In the genomic region with DNA sequence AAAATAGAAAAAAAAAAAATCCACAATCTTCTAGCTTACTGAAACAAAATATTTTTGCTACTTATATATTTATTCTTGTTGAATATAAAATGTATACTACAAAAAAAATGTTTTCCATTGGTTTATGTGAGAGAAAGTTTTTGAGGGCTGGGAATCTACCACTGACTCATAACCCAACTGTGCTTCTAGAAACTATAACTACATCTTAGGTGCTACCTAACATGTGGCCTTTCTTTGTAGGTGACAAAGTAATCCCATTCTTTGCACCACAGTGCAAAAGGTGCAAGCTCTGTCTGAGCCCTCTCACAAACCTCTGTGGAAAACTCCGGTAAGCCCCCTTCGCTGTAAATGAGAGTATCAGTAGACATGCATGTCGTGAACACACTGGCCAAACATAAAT, we compare ENCODE assay signal across 26 mouse cellular contexts. TPM values are rescaled to one million over a fixed set of nuclear protein-coding genes. Genes with fewer than 3 reads are reported as not detected.
A peak's percentile ranks its signal among the peaks of the same experiment; 100 is the strongest.
DNase-seq lines count a peak whose midpoint lies in the region; ATAC-seq and TF ChIP-seq lines count a peak whose summit lies in the region.
"Had no signal": no experiment of that assay in that cellular context is flagged by ENCODE, and none has a peak within 500 bp of the region (broad histone marks: within the 10 kb centered on the region; RNA-seq: fewer than 3 reads in every experiment).

No protein-coding gene starts in this region.

- no peak for TF ChIP-seq CTCF in CH12.LX (conservative IDR thresholded peaks at IDR 0.05 in 1 of 2, IDR thresholded peaks at IDR 0.05 in 1 of 2; ENCODE audit: low read depth in 2 of 2, low read length in 2 of 2)

- dilution Hi-C loops in CH12.LX (cut with MboI; ENCODE audit: extremely low pct_ligation_motif_present, extremely low pct_unique_long_range_greater_than_20kb, low sequenced_read_pairs), result no loop called here

- no peak overlapping the region for H3K27ac ChIP-seq in CH12.LX (ENCODE audit: insufficient read depth, low read depth)
- H3K27ac ChIP-seq in hindbrain, embryonic 14.5 days, result no peak overlapping the region
- H3K27ac ChIP-seq in heart, embryonic 11.5 days (ENCODE audit: low read depth, low read length), result no peak overlapping the region
- H3K27ac ChIP-seq: embryonic facial prominence, embryonic 10.5 days; embryonic facial prominence, embryonic 12.5 days; forebrain, embryonic 13.5 days; forebrain, embryonic 15.5 days had no signal

- ATAC-seq in hindbrain, embryonic 14.5 days (ENCODE audit: low FRiP score), result no peak
- no peak for ATAC-seq in heart, embryonic 11.5 days (replicated peaks; ENCODE audit: insufficient number of reproducible peaks, low FRiP score, low TSS enrichment)
- ATAC-seq: forebrain, embryonic 13.5 days; forebrain, embryonic 15.5 days; forebrain, postnatal 0 days had no signal

- peak; percentile 56 for DNase-seq in CD4-positive, CD25-positive, alpha-beta regulatory T cell, adult 2 months (ENCODE audit: low read depth, low spot score)
- peak; percentile 50 for DNase-seq in CH12.LX (ENCODE audit: extremely low read depth)
- DNase-seq in induced T-regulatory cell, adult 2 months (ENCODE audit: low read depth), result peak; percentile 73
- no peak for DNase-seq in adrenal gland, adult (ENCODE audit: inconsistent age in 2 of 2, low spot score in 1 of 2)
- DNase-seq in layer of hippocampus, adult 11-12 months (ENCODE audit: low spot score), result no peak
- DNase-seq in hindbrain, embryonic 14.5 days (ENCODE audit: low spot score), result no peak
- DNase-seq: adrenal gland, adult 2 months; adrenal gland, postnatal 10 days; adrenal gland, postnatal 25 days; cerebellum, adult 11 months; cerebellum, adult 18-20 months; cerebellum, adult 9-10 months; cerebellum, postnatal 10 days; cerebellum, postnatal 25 days; forebrain, postnatal 0 days had no signal

- TF ChIP-seq EP300 in CH12.LX (IDR thresholded peaks at IDR 0.05; ENCODE audit: low read length), result peak; percentile 96

- no peaks in the 10 kb centered on the region for H3K79me2 ChIP-seq in CH12.LX (replicated peaks; ENCODE audit: control insufficient read depth, extremely low read depth, insufficient read depth, poor library complexity, severe bottlenecking)

- H3K27me3 ChIP-seq in CH12.LX (replicated peaks), result peaks cover 1% of the 10 kb centered on the region
- no peaks in the 10 kb centered on the region for H3K27me3 ChIP-seq in hindbrain, embryonic 14.5 days (ENCODE audit: control insufficient read depth, insufficient read depth, low read length)
- H3K27me3 ChIP-seq in heart, embryonic 11.5 days (ENCODE audit: control insufficient read depth, insufficient read depth, low read length), result no peaks in the 10 kb centered on the region
- H3K27me3 ChIP-seq: embryonic facial prominence, embryonic 12.5 days; forebrain, embryonic 13.5 days; forebrain, embryonic 15.5 days had no signal

- 91% methylated on average over 3 of the region's 3 CpGs for WGBS in hindbrain, embryonic 14.5 days
- WGBS in heart, embryonic 11.5 days (ENCODE audit: insufficient replicate concordance), result 92% methylated on average over 3 of the region's 3 CpGs

- no peaks in the 10 kb centered on the region for H3K36me3 ChIP-seq in CH12.LX (replicated peaks in 1 of 2; ENCODE audit: control insufficient read depth in 1 of 2, insufficient read depth in 1 of 2, low read length in 1 of 2)
- H3K36me3 ChIP-seq in hindbrain, embryonic 14.5 days (replicated peaks; ENCODE audit: control insufficient read depth, insufficient read depth), result no peaks in the 10 kb centered on the region
- no peaks in the 10 kb centered on the region for H3K36me3 ChIP-seq in heart, embryonic 11.5 days (ENCODE audit: control insufficient read depth, insufficient read depth, low read length)
- H3K36me3 ChIP-seq: embryonic facial prominence, embryonic 10.5 days; embryonic facial prominence, embryonic 12.5 days; forebrain, embryonic 15.5 days had no signal

- TF ChIP-seq RAD21 in CH12.LX (IDR thresholded peaks at IDR 0.05; ENCODE audit: low read depth, low read length), result no peak

- TF ChIP-seq POLR2A in CH12.LX (IDR thresholded peaks at IDR 0.05; ENCODE audit: low read depth, low read length), result no peak

- no peak overlapping the region for H3K9ac ChIP-seq in CH12.LX (ENCODE audit: insufficient read depth, low read depth)
- H3K9ac ChIP-seq in hindbrain, embryonic 14.5 days, result no peak overlapping the region
- no peak overlapping the region for H3K9ac ChIP-seq in heart, embryonic 11.5 days (ENCODE audit: low read depth, low read length)
- H3K9ac ChIP-seq: embryonic facial prominence, embryonic 12.5 days; forebrain, embryonic 13.5 days; forebrain, embryonic 15.5 days; forebrain, postnatal 0 days had no signal

- no peak overlapping the region for H3K4me2 ChIP-seq in CH12.LX (ENCODE audit: insufficient read depth, low read depth, poor library complexity, severe bottlenecking)
- no peak overlapping the region for H3K4me2 ChIP-seq in hindbrain, embryonic 14.5 days (replicated peaks)
- no peak overlapping the region for H3K4me2 ChIP-seq in heart, embryonic 11.5 days
- H3K4me2 ChIP-seq: embryonic facial prominence, embryonic 12.5 days; forebrain, embryonic 13.5 days; forebrain, embryonic 15.5 days had no signal

- H3K9me3 ChIP-seq in CH12.LX (replicated peaks; ENCODE audit: low read length), result no peaks in the 10 kb centered on the region
- H3K9me3 ChIP-seq in hindbrain, embryonic 14.5 days (ENCODE audit: control insufficient read depth, low read length), result no peaks in the 10 kb centered on the region
- H3K9me3 ChIP-seq in heart, embryonic 11.5 days (replicated peaks; ENCODE audit: control insufficient read depth, low read length), result no peaks in the 10 kb centered on the region
- H3K9me3 ChIP-seq: embryonic facial prominence, embryonic 10.5 days; embryonic facial prominence, embryonic 12.5 days; forebrain, embryonic 13.5 days; forebrain, embryonic 15.5 days had no signal

- H3K4me1 ChIP-seq in CH12.LX (ENCODE audit: control insufficient read depth in 1 of 2, insufficient read depth in 2 of 2), result peaks cover 10 to 21% of the 10 kb centered on the region in 2 experiments
- H3K4me1 ChIP-seq in hindbrain, embryonic 14.5 days (replicated peaks; ENCODE audit: control insufficient read depth, insufficient read depth, low read length), result no peaks in the 10 kb centered on the region
- H3K4me1 ChIP-seq in heart, embryonic 11.5 days (ENCODE audit: control insufficient read depth, insufficient read depth, low read length), result no peaks in the 10 kb centered on the region
- H3K4me1 ChIP-seq: embryonic facial prominence, embryonic 10.5 days; embryonic facial prominence, embryonic 12.5 days; forebrain, embryonic 13.5 days; forebrain, embryonic 15.5 days had no signal

- in situ Hi-C loops in CH12.LX (cut with MboI; ENCODE audit: low pct_ligation_motif_present, low pct_unique_long_range_greater_than_20kb, low sequenced_read_pairs), result no loop called here

- no peak overlapping the region for H3K4me3 ChIP-seq in CH12.LX (replicated peaks in 1 of 3; ENCODE audit: low read depth in 2 of 3, low read length in 2 of 3, poor library complexity in 1 of 3)
- no peak overlapping the region for H3K4me3 ChIP-seq in hindbrain, embryonic 14.5 days (replicated peaks; ENCODE audit: low read length)
- H3K4me3 ChIP-seq in heart, embryonic 11.5 days (ENCODE audit: low read depth, low read length), result no peak overlapping the region
- H3K4me3 ChIP-seq: embryonic facial prominence, embryonic 10.5 days; embryonic facial prominence, embryonic 12.5 days; forebrain, embryonic 13.5 days; forebrain, embryonic 15.5 days had no signal

TF ChIP-seq in CH12.LX, 34 proteins besides CTCF, POLR2A, EP300 and RAD21 (continues in another document):
- TF ChIP-seq BHLHE40 (IDR thresholded peaks at IDR 0.05; ENCODE audit: low read depth, low read length) (peak; percentile 82), JUN (IDR thresholded peaks at IDR 0.05; ENCODE audit: insufficient read depth, low read depth, low read length) (peak; percentile 88), NRF1 (IDR thresholded peaks at IDR 0.05; ENCODE audit: low read depth, low read length) (no peak), MYC (IDR thresholded peaks at IDR 0.05; ENCODE audit: low read depth, low read length) (peak; percentile 92), TCF12 (IDR thresholded peaks at IDR 0.05; ENCODE audit: low read depth, low read length) (0 out of 2 replicates have a peak, but pooled peaks have one; percentile 41), JUND (conservative IDR thresholded peaks at IDR 0.05; ENCODE audit: low read depth, low read length) (peak; percentile 97), IRF4 (IDR thresholded peaks at IDR 0.05; ENCODE audit: low read depth, low read length) (peak; percentile 95), MAFK (IDR thresholded peaks at IDR 0.05; ENCODE audit: insufficient replicate concordance, low read length) (peak; percentile 50; the same call in 1 of the 2 replicates), TBP (conservative IDR thresholded peaks at IDR 0.05; ENCODE audit: low read depth, low read length) (no peak), KAT2A (IDR thresholded peaks at IDR 0.05; ENCODE audit: insufficient replicate concordance, low read length) (no peak), MAX (IDR thresholded peaks at IDR 0.05; ENCODE audit: low read length) (peak; percentile 70), MXI1 (IDR thresholded peaks at IDR 0.05; ENCODE audit: low read depth, low read length) (no peak), ETS1 (conservative IDR thresholded peaks at IDR 0.05; ENCODE audit: low read depth, low read length) (peak; percentile 67), NELFE (IDR thresholded peaks at IDR 0.05; ENCODE audit: low read depth, low read length) (no peak), USF1 (IDR thresholded peaks at IDR 0.05; ENCODE audit: low read depth, low read length) (no peak), ZNF384 (IDR thresholded peaks at IDR 0.05; ENCODE audit: low read depth, low read length) (peak; percentile 90), SMC3 (IDR thresholded peaks at IDR 0.05; ENCODE audit: low read depth, low read length) (no peak), MEF2A (IDR thresholded peaks at IDR 0.05; ENCODE audit: borderline replicate concordance, low read depth, low read length) (peak; percentile 45; the same call in 1 of the 2 replicates), HCFC1 (IDR thresholded peaks at IDR 0.05; ENCODE audit: low read depth, low read length) (no peak)

RNA-seq across cellular contexts. Expression of gene Adh4, which starts 5.1 kb away (rescaled TPM):
- 0.21 and 0.25 TPM in 2 replicates for total RNA-seq in CH12.LX (2012; rRNA removed)
- total RNA-seq in CH12.LX (2014; rRNA removed), result not detected in 2 replicates
- polyA plus RNA-seq in CH12.LX (2012; ENCODE audit: insufficient read length, low read depth), result not detected in 2 replicates
- 0.58 TPM in 1 of 2 replicates, not detected in the other for polyA plus RNA-seq in hindbrain, embryonic 14.5 days (2014; fragmentation: Nextera tagmentation; extraction: Ambion mirVana)
- not detected in 2 replicates for polyA plus RNA-seq in heart, embryonic 11.5 days (2014; fragmentation: Nextera tagmentation; extraction: Ambion mirVana)
- total RNA-seq: forebrain, postnatal 0 days; MEL had no signal
- polyA plus RNA-seq: brain, embryonic 14.5 days; C2C12; cortical plate, adult 2 months; embryonic facial prominence, embryonic 10.5 days; embryonic facial prominence, embryonic 12.5 days; embryonic facial prominence, embryonic 14.5 days; forebrain, embryonic 11.5 days; forebrain, embryonic 13.5 days; forebrain, embryonic 15.5 days; forebrain, postnatal 0 days had no signal

RNA-seq across cellular contexts. Expression of gene Adh5, which starts 22.5 kb away (rescaled TPM):
- total RNA-seq in CH12.LX (2012; rRNA removed) (384 TPM in 2 replicates), CH12.LX (2014; rRNA removed) (468 and 489 TPM in 2 replicates)
- polyA plus RNA-seq in CH12.LX (2012; ENCODE audit: insufficient read length, low read depth), result 487 and 508 TPM in 2 replicates
- 196 and 198 TPM in 2 replicates for polyA plus RNA-seq in hindbrain, embryonic 14.5 days (2014; fragmentation: Nextera tagmentation; extraction: Ambion mirVana)
- 166 and 176 TPM in 2 replicates for polyA plus RNA-seq in heart, embryonic 11.5 days (2014; fragmentation: Nextera tagmentation; extraction: Ambion mirVana)

Comparison
In these comparisons a context has a peak if more than half of its experiments do, and no peak if none do; other contexts are left out.
1. DNase-seq: peak in CD4-positive, CD25-positive, alpha-beta regulatory T cell, adult 2 months (single experiment), CH12.LX (single experiment) and induced T-regulatory cell, adult 2 months (single experiment); none in adrenal gland, adult (0 of 2), layer of hippocampus, adult 11-12 months (single experiment) and hindbrain, embryonic 14.5 days (single experiment).